ENCODE assay signal across 8 mouse cellular contexts in the genomic region with DNA sequence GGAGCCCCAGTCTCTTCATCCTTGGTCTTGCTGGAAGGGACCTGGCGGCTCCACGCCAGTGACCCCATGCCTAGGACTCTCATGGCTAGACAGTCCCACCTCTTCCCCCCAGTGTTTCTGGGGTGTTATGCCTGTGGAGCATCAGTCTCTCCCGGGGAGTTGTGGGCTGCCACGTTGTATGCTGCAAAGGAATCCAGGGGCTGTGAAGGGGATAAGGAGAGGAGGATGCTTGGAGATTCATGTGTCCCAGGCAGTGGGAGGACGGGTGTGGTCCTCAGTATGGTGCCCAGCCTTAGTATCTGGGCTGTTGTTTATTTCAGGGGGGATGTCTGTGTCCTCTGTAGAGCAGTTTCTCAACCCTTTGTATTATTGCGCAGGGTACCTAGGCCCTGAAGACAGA. TPM values are rescaled to one million over a fixed set of nuclear protein-coding genes. Genes with fewer than 3 reads are reported as not detected.
DNase-seq lines count a peak whose midpoint lies in the region; ATAC-seq and TF ChIP-seq lines count a peak whose summit lies in the region.

No protein-coding gene starts in this region.

- intact Hi-C loops in left cerebral cortex, adult 2 months (cut with DNase I), result no loop called here
- intact Hi-C loops in left cerebral cortex, postnatal 4 days (cut with DNase I), result no loop called here

- H3K27ac ChIP-seq in left cerebral cortex, adult 2 months, result peak overlapping the region; percentile 45
- no peak overlapping the region for H3K27ac ChIP-seq in forebrain, embryonic 15.5 days (replicated peaks)
- H3K27ac ChIP-seq in intestine, postnatal 0 days (ENCODE audit: low read depth, low read length), result no peak overlapping the region
- H3K27ac ChIP-seq in stomach, embryonic 14.5 days (ENCODE audit: low read length), result no peak overlapping the region

- 58% methylated on average over 6 of the region's 6 CpGs for WGBS in forebrain, embryonic 15.5 days
- WGBS in intestine, postnatal 0 days, result 78% methylated on average over 6 of the region's 6 CpGs
- 60% methylated on average over 6 of the region's 6 CpGs for WGBS in stomach, embryonic 14.5 days

- DNase-seq in left cerebral cortex, adult 2 months (ENCODE audit: extremely low spot score in 1 of 2, low spot score in 2 of 2), result no peak
- no peak for DNase-seq in left cerebral cortex, postnatal 4 days
- DNase-seq in frontal cortex, adult 2 months (ENCODE audit: extremely low spot score in 1 of 2, low spot score in 1 of 2), result no peak
- DNase-seq in testis, postnatal 14 days (ENCODE audit: low spot score), result no peak
- no peak for DNase-seq in layer of hippocampus, adult 8-10 months (ENCODE audit: low spot score in 2 of 2)

- TF ChIP-seq CTCF in left cerebral cortex, adult 2 months (IDR thresholded peaks at IDR 0.05), result no peak
- no peak for TF ChIP-seq CTCF in intestine, postnatal 0 days (IDR thresholded peaks at IDR 0.05; ENCODE audit: low read depth)

- peak overlapping the region; percentile 99 for H3K4me2 ChIP-seq in forebrain, embryonic 15.5 days (replicated peaks)
- H3K4me2 ChIP-seq in intestine, postnatal 0 days (replicated peaks; ENCODE audit: low read depth), result peak overlapping the region; percentile 98; the same call in 1 of the 2 replicates
- H3K4me2 ChIP-seq in stomach, embryonic 14.5 days (replicated peaks; ENCODE audit: low read depth, low read length), result peak overlapping the region; percentile 98

- no peak for ATAC-seq in forebrain, embryonic 15.5 days (replicated peaks)
- ATAC-seq in intestine, postnatal 0 days, result no peak
- ATAC-seq in stomach, embryonic 14.5 days (ENCODE audit: insufficient number of reproducible peaks, insufficient read depth, low FRiP score, low read depth), result no peak

- no peak overlapping the region for H3K4me3 ChIP-seq in left cerebral cortex, adult 2 months
- peak overlapping the region; percentile 72 for H3K4me3 ChIP-seq in forebrain, embryonic 15.5 days
- H3K4me3 ChIP-seq in intestine, postnatal 0 days (ENCODE audit: low read depth, low read length), result no peak overlapping the region
- 0 out of 2 replicates have a peak overlapping the region, but pooled peaks have one; percentile 47 for H3K4me3 ChIP-seq in stomach, embryonic 14.5 days (ENCODE audit: low read depth, low read length)

- H3K9me3 ChIP-seq in forebrain, embryonic 15.5 days, result no peaks in the 10 kb centered on the region
- no peaks in the 10 kb centered on the region for H3K9me3 ChIP-seq in intestine, postnatal 0 days (ENCODE audit: control insufficient read depth)
- no peaks in the 10 kb centered on the region for H3K9me3 ChIP-seq in stomach, embryonic 14.5 days (ENCODE audit: control insufficient read depth, low read depth, low read length)

- peaks cover 29% of the 10 kb centered on the region for H3K4me1 ChIP-seq in forebrain, embryonic 15.5 days
- H3K4me1 ChIP-seq in intestine, postnatal 0 days (replicated peaks; ENCODE audit: control insufficient read depth, insufficient read depth, low read length), result no peaks in the 10 kb centered on the region
- H3K4me1 ChIP-seq in stomach, embryonic 14.5 days (ENCODE audit: control insufficient read depth, insufficient read depth, low read length), result peaks cover 20% of the 10 kb centered on the region

- H3K27me3 ChIP-seq in forebrain, embryonic 15.5 days, result no peaks in the 10 kb centered on the region
- H3K27me3 ChIP-seq in intestine, postnatal 0 days (replicated peaks; ENCODE audit: control insufficient read depth, insufficient read depth, low read length), result no peaks in the 10 kb centered on the region
- no peaks in the 10 kb centered on the region for H3K27me3 ChIP-seq in stomach, embryonic 14.5 days (ENCODE audit: control insufficient read depth, insufficient read depth, low read length)

- H3K9ac ChIP-seq in forebrain, embryonic 15.5 days (replicated peaks), result peak overlapping the region; percentile 80; the same call in 1 of the 2 replicates
- no peak overlapping the region for H3K9ac ChIP-seq in intestine, postnatal 0 days (ENCODE audit: low read depth, low read length)
- H3K9ac ChIP-seq in stomach, embryonic 14.5 days (replicated peaks; ENCODE audit: low read depth, low read length), result no peak overlapping the region; the same call in 1 of the 2 replicates

- no peaks in the 10 kb centered on the region for H3K36me3 ChIP-seq in forebrain, embryonic 15.5 days
- H3K36me3 ChIP-seq in intestine, postnatal 0 days (ENCODE audit: control insufficient read depth, insufficient read depth), result no peaks in the 10 kb centered on the region
- no peaks in the 10 kb centered on the region for H3K36me3 ChIP-seq in stomach, embryonic 14.5 days (ENCODE audit: control insufficient read depth, insufficient read depth, low read length)

RNA-seq across cellular contexts. Expression of gene Ier5l, which starts 5.0 kb away (rescaled TPM):
- 10 to 100 TPM; 20.9 to 25.3 TPM for total RNA-seq in left cerebral cortex, adult 2 months (2021)
- 10 to 100 TPM; 10.8 to 13.2 TPM for total RNA-seq in left cerebral cortex, postnatal 4 days (2021)
- polyA plus RNA-seq in forebrain, embryonic 15.5 days (2015; fragmentation: Nextera tagmentation; extraction: Ambion mirVana), result 2.0 and 2.5 TPM in 2 replicates
- polyA plus RNA-seq in intestine, postnatal 0 days (2015; fragmentation: Nextera tagmentation; extraction: Ambion mirVana), result 1.6 and 2.2 TPM in 2 replicates
- polyA plus RNA-seq in stomach, embryonic 14.5 days (2014; fragmentation: Nextera tagmentation; extraction: Ambion mirVana), result 2.8 and 3.1 TPM in 2 replicates
- polyA plus RNA-seq in frontal cortex, adult 2 months (2012; rRNA removed), result 14.6 and 17.6 TPM in 2 replicates
- 10 to 100 TPM; 11.6 to 12.5 (median 12.4) TPM for total RNA-seq in layer of hippocampus, adult 8-10 months (2022)

RNA-seq across cellular contexts. Expression of gene Ptpa, which starts 53.2 kb away (rescaled TPM):
- 100 to 1,000 TPM; 177 to 178 TPM for total RNA-seq in left cerebral cortex, adult 2 months (2021)
- total RNA-seq in left cerebral cortex, postnatal 4 days (2021), result 100 to 1,000 TPM; 145 to 153 TPM
- 146 and 152 TPM in 2 replicates for polyA plus RNA-seq in forebrain, embryonic 15.5 days (2015; fragmentation: Nextera tagmentation; extraction: Ambion mirVana)
- 70.9 and 71.4 TPM in 2 replicates for polyA plus RNA-seq in intestine, postnatal 0 days (2015; fragmentation: Nextera tagmentation; extraction: Ambion mirVana)
- polyA plus RNA-seq in stomach, embryonic 14.5 days (2014; fragmentation: Nextera tagmentation; extraction: Ambion mirVana), result 82.6 and 85.4 TPM in 2 replicates
- 155 and 161 TPM in 2 replicates for polyA plus RNA-seq in frontal cortex, adult 2 months (2012; rRNA removed)
- total RNA-seq in layer of hippocampus, adult 8-10 months (2022), result 100 to 1,000 TPM; 165 to 175 (median 173) TPM

RNA-seq across cellular contexts. Expression of gene Crat, which starts 53.4 kb away (rescaled TPM):
- total RNA-seq in left cerebral cortex, adult 2 months (2021), result 10 to 100 TPM; 56.5 to 58.2 TPM
- total RNA-seq in left cerebral cortex, postnatal 4 days (2021), result 10 to 100 TPM; 33.2 to 33.3 TPM
- polyA plus RNA-seq in forebrain, embryonic 15.5 days (2015; fragmentation: Nextera tagmentation; extraction: Ambion mirVana), result 20.5 and 22.6 TPM in 2 replicates
- 46.1 and 46.4 TPM in 2 replicates for polyA plus RNA-seq in intestine, postnatal 0 days (2015; fragmentation: Nextera tagmentation; extraction: Ambion mirVana)
- polyA plus RNA-seq in stomach, embryonic 14.5 days (2014; fragmentation: Nextera tagmentation; extraction: Ambion mirVana), result 27.3 and 30.0 TPM in 2 replicates
- polyA plus RNA-seq in frontal cortex, adult 2 months (2012; rRNA removed), result 46.7 and 53.1 TPM in 2 replicates
- total RNA-seq in layer of hippocampus, adult 8-10 months (2022), result 10 to 100 TPM; 48.9 to 59.3 (median 50.7) TPM

Comparison
In these comparisons a context has a peak if more than half of its experiments do, and no peak if none do; other contexts are left out.
1. H3K4me3 ChIP-seq: peak in forebrain, embryonic 15.5 days (single experiment) and stomach, embryonic 14.5 days (single experiment); none in left cerebral cortex, adult 2 months (single experiment) and intestine, postnatal 0 days (single experiment).
2. Peak in every context shown above with its lines, with median percentiles within 50 percentile points of each other: H3K4me2 ChIP-seq.